Mouse (Mus musculus) liver (tissue): ENCODE data around the gene Shmt2.

Experiments
- DNase-seq: peaks from one replicate; pipeline ENCODE4 v3.0.0-alpha.2; 2020; ENCODE audit warnings: mixed read lengths

Gene Shmt2

GRCm38 (mm10) chr10:127511634-127512306, 10.5 kb downstream of the Shmt2 start:
- no peak for DNase-seq

DNA sequence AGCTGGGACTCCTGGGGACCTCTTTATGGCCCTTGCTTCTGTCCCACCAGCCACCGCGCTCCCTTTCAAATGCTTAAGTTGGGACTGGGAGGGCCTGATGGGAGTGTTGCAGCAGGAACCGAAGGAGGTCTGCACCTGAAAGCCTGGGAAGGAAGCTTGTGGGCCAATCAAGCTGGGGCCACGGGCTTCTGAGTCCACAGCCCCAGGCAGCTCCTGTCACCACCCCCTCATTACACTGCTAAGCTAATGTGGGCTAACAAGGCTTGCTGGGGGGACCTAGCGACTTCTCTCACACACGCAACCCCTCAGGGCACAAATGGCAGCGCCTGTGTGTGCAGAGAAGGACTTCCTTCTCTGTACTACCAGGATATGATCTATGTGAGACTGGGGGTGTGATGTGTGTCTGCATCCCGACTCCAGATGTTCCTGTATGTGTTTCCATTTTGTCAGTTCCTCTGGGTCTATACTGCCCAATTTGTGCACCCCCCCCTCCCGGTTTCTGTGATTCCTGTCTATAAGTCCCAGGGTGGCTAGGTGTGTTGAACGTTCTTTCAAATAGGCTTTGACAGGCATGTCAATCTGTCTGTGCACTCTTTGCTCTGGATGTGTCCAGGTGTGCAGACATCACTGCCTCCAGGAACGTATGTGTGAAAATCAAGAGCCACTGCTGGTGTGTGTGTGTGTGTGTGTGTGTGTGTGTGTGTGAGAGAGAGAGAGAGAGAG, 11.2 kb downstream of the Shmt2 start:
- no peak for DNase-seq

- no peak for DNase-seq
Measured at GRCm38 (mm10) chr10:127509837-127510701, 12.2 kb downstream of the Shmt2 start.

DNA sequence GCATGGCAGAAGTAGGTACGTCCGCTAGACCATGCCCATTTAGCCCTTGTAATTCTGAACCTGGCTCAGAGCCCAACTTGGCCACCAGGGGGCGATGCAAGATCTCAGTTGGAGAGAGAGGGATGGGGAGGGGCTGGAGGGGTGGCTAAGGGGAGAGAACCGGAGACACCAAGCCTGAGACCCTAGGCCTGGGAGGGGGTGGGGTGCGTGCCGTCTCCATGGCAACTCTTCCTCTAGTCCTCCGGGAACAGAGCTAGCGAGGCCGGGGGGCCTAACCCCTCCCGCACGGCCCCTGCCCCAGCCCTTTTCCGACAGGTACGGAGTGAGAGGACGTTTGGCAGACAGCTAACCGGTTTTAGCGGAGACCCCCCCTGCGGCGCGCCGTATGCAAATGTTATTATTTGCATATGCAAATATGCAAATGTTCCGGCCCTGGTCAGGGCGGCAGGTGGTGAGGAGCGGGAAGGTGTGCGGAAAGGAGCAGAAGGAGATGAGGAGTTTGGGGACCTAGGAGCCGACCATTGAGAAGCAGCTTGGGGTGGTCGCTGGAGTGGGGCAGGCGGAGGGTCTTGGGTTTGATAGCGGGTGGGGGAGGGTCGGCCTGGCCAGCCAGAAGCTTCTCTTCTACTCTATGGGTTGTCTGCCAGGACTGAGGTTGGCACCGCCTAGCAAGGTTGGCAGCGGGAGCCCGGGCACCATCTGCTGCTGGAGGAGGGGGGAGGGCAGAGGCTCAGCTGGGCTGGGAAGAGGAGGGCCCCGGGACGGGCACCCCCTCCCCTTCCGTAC, 13.0 kb downstream of the Shmt2 start:
- DNase-seq = peak; percentile 85

- peak; percentile 78 for DNase-seq
Measured at GRCm38 (mm10) chr10:127508239-127508638, 14.0 kb downstream of the Shmt2 start.

- no peak for DNase-seq
Measured at GRCm38 (mm10) chr10:127500894-127501893, 21.1 kb downstream of the Shmt2 start, which contains the start of gene Stac3. TSS of gene Stac3 (plus strand) at chr10:127501686.

- DNase-seq = no peak
Measured at GRCm38 (mm10) chr10:127500042-127500441, 22.2 kb downstream of the Shmt2 start.

- DNase-seq = no peak
Measured at GRCm38 (mm10) chr10:127499516-127499915, 22.7 kb downstream of the Shmt2 start.

- no peak for DNase-seq
Measured at GRCm38 (mm10) chr10:127496156-127496555, 26.1 kb downstream of the Shmt2 start.

- no peak for DNase-seq
Measured at GRCm38 (mm10) chr10:127492118-127492517, 30.1 kb downstream of the Shmt2 start.

- DNase-seq = no peak
Measured at GRCm38 (mm10) chr10:127491128-127491512, 31.1 kb downstream of the Shmt2 start.

- no peak for DNase-seq
Measured at GRCm38 (mm10) chr10:127490160-127491127, 31.8 kb downstream of the Shmt2 start.

- DNase-seq = no peak
Measured at GRCm38 (mm10) chr10:127488856-127489255, 33.4 kb downstream of the Shmt2 start.

DNA sequence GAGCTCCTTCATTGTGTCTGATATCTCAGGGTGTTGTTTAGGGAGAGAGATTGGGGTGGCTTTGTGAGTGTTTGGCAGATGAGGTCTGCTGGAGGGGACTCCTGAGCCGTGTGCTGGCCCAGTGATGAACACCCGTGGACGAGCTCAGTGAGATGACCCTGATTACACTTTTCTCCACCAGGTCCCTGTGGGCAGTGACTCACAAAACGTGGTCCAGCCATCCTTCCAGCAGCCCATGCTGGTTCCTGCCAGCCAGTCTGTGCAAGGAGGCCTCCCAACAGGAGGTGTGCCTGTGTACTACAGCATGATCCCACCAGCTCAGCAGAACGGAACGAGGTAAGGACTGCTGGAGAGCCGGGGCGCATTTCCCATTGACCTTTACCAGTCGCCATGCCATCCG, 37.0 kb downstream of the Shmt2 start:
- no peak for DNase-seq

DNA sequence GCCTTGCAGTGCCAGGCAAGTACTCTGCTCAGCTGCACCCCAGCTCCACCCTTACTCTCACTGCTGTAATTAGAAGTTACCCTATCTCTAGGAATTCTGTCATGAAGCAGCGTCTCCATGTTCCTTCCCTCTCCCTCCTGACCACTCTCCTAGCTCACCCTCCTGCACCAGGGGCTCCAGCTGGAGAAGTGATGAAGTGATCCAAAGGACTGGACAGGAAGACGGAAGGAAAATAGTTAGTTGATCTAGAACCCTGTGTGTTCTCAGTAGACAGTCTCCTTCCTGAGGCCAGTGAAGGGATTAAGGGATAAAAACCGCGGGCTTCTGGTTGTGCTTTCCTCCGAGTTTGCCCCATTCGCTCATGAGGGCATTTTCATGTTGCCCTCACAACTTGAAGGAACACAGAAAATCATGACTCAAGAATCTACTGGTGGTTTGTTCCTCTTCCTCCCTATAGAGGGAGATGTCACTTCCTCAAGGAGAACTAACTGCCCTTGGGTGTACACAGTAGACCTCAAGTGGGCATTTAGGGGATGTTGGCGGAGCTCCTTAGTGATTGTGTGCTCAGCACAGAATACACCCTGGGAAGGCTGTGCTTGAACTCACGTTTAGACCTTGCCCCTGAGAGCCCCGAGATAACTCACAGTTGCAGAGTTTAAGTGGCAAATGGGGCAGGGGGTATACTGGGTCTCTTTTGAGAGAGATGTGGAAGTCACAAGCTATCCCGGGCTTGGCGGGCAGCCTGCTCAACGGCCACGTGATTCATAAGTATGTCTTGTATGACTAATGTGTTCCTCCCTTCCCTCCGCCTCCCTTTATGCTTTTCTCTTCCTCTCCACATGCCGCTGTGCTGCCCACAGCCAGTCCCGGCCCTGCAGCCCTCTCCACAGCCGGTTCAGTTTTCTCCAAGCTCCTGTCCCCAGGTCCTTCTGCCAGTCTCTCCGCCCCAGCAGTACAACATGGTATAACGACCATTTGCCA, 41.1 kb downstream of the Shmt2 start:
- peak; percentile 14 for DNase-seq

DNA sequence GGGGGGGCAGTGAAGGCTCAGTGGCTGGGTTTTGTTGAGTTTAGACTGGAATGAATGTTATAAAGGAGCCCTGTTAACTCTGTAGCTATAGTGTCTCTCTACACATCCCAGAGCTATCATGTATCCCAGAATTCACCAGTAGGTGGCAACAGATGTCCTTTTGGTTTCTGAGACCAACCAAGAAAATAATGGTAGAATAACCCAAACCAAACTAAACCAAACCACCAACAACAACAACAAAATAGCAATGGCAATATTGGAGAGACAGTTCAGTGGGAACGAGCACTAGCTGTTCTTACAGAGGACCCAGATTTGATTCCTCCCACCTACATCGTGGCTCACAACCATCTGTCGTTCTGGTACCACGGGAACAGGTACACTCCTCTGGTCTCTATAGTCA, 43.1 kb downstream of the Shmt2 start:
- no peak for DNase-seq

GRCm38 (mm10) chr10:127477301-127477700, 44.9 kb downstream of the Shmt2 start:
- no peak for DNase-seq

GRCm38 (mm10) chr10:127476541-127476940, 45.7 kb downstream of the Shmt2 start:
- DNase-seq = no peak

DNA sequence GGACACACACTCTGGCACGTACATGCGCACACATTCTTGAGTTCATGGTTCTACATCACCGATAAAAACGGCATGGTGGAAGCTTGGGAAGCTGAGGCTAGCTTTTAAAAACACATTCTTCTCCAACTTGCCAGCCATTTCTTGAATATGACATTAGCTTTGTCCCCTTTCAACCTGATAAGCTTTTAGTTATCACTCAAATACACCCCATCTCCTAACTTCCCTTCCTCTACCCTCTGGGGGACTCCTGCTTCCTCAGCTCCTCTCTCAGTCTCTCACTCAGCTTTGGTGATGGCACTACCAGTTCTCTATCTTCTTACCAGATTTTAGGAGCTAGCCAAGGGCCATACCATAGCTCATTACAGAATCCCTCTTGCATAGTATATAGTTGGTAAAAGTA, 47.1 kb downstream of the Shmt2 start:
- no peak for DNase-seq
